Mouse (Mus musculus): ENCODE results near the gene Zfp292.
A peak's percentile ranks its signal among the peaks of the same experiment; 100 is the strongest.
"Not testable (repeated sequence)": the region's sequence is repeated elsewhere in the genome, so short reads cannot be mapped to it uniquely, and the experiment has no call there.

Gene Zfp292

GRCm38 (mm10) chr4:34882818-34883217, at the start of gene Zfp292:
Gene Zfp292 (minus strand): TSS chr4:34882960.
- peak; percentile 94 for DNase-seq (ENCODE audit: low read depth)

- not testable (repeated sequence) for DNase-seq (ENCODE audit: low read depth)
Observed at GRCm38 (mm10) chr4:34928386-34928785, 45.6 kb upstream of the Zfp292 start.

- peak; percentile 77 for DNase-seq (ENCODE audit: low read depth)
Observed at GRCm38 (mm10) chr4:34922177-34922870, 39.6 kb upstream of the Zfp292 start.

GRCm38 (mm10) chr4:34917400-34917799, 34.6 kb upstream of the Zfp292 start:
- no peak for DNase-seq (ENCODE audit: low read depth)

DNA sequence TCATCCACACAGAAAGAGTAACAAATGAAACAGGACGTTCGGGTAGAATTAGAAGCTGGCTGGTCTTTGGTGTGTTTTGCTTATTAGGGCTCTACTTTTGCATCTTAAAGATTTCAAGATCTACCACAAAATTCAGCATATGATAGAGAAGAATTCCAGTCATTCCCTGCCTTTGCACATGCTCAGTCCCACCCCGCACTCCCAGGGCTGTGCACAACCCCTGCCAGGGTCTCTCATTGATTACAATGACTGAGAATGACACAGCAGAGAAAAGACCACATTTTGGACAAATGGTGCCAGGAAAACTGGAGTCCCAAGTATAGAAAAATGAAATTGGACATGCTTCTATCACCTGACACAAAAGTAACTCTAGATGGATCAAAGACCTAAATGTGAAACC, 29.4 kb upstream of the Zfp292 start:
- no peak for DNase-seq (ENCODE audit: low read depth)

DNA sequence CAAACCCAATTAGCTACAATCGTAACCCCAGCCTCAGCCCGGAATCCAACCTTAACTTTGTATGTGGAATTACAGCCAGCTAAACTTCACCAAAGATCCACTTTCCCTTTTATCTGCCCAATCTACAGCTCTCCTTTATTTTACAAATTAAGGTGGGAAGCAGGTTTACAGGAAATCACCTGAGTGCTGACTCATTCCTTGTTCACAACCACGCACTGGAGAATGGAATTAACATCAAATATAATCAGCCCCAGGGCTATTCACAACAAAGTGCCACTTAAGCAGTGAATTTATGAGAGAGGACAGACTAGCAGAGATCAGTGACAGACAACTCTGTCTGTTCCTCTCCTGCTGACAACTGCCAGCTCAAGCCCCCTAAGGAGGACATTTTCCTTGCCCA, 28.6 kb upstream of the Zfp292 start:
- DNase-seq (ENCODE audit: low read depth) = no peak

DNA sequence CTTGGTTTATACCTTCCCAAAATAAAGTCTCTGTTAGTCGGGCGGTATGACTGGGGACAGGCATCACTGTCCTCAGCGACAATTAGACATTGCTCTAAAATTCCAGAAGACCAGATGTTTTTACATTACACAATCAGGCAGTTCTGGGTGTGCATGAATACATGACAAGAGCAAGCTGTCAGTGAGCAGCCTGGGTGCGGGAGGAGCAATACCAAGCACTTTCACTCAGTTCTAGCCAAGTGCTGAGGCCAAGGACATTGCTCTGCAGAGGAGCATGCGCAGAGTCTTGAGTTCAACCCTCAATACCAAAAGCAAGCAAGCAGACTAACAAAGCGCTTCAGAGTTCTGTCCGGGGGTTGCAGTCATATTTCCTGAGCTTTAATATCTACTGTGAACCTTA, 25.4 kb upstream of the Zfp292 start:
- DNase-seq (ENCODE audit: low read depth) = no peak

DNA sequence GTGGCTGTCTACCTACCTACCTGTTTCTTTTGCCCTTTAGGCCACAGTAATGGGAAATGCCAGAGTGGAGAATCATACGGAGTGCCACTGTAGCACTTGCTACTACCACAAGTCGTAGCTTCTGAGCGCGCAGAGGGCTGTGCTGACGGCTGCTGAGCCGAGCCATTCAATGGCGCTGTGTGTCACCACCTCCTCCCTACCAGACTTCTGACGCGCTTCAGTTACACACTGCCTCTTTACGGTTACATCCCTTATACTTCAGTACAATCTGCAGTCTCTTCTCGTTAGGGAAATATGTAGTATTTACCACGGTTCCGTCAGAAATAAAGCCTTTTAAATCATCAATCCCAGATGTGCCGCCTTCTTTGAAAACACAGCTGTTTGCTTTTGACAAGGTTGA, 24.3 kb upstream of the Zfp292 start:
- no peak for DNase-seq (ENCODE audit: low read depth)

DNA sequence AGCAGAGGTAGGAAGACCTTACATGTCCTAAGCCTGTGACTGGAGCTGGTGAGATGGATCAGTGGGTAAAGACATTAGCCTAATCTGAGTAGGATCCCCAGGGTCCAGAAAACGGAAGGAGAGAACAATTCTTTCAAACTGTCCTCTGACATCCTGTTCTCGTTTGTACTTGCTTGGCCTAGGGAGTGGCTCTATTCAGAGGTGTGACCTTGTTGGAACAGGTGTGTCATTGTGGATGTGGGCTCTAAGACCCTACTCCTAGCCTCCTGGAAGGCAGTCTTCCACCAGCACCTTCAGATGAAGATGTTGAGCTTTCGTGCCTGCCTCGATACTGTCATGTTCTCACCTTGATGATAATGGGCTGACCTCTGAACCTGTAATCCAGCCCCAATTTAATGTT, 23.4 kb upstream of the Zfp292 start:
- DNase-seq (ENCODE audit: low read depth) = no peak

- DNase-seq (ENCODE audit: low read depth) = peak; percentile 28
Observed at GRCm38 (mm10) chr4:34905396-34905795, 22.6 kb upstream of the Zfp292 start.

GRCm38 (mm10) chr4:34901582-34901981, 18.8 kb upstream of the Zfp292 start:
- DNase-seq (ENCODE audit: low read depth) = not testable (repeated sequence)

- no peak for DNase-seq (ENCODE audit: low read depth)
Observed at GRCm38 (mm10) chr4:34901166-34901565, 18.4 kb upstream of the Zfp292 start.

- DNase-seq (ENCODE audit: low read depth) = peak; percentile 2
Observed at GRCm38 (mm10) chr4:34900155-34900554, 17.4 kb upstream of the Zfp292 start.

DNA sequence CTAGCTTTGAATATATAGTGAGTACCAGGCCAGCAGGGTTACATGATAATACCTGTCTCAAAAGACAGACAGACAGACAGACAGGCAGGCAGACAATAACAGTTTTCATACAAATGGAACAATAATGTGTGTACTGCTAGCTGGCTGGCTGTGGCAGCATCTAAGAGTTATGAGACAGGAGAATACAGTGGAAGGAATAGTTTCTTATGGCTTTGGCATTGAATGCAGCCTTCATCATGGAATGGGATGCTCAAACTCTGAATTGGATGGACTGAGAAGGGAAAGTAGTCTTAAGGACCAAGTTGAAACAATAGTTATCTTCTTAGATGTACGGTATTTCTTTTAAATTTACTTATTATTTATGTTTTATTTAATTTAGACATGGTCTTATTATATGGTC, 16.6 kb upstream of the Zfp292 start:
- DNase-seq (ENCODE audit: low read depth) = no peak

- DNase-seq (ENCODE audit: low read depth) = no peak
Observed at GRCm38 (mm10) chr4:34898497-34898896, 15.7 kb upstream of the Zfp292 start.

GRCm38 (mm10) chr4:34893479-34893878, 10.7 kb upstream of the Zfp292 start, which contains the start of gene Cga:
Gene Cga (plus strand): TSS chr4:34893779.
- no peak for DNase-seq (ENCODE audit: low read depth)

- DNase-seq (ENCODE audit: low read depth) = no peak
Observed at GRCm38 (mm10) chr4:34889812-34890185, 7.0 kb upstream of the Zfp292 start.

GRCm38 (mm10) chr4:34889101-34889811, 6.5 kb upstream of the Zfp292 start:
- no peak for DNase-seq (ENCODE audit: low read depth)

DNA sequence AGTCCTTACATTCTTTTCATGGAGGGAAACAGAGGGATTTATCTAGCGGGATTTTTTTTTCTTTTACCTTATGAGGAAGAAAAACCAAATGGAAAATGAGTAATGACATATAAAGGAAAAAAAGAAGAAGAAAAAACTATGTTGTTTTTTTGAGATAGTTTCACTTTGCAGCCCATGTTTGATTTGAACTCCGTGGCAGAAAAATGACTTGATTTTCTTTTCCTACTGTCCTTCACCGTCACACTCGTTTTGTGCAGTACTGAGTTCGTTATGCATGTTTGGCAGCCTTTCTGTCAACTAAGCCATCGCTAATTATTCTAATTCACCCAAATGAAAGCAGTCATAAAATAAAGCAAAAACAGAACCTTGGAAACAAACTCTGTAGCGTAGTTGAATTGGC, 4.5 kb upstream of the Zfp292 start:
- peak; percentile 1 for DNase-seq (ENCODE audit: low read depth)

DNA sequence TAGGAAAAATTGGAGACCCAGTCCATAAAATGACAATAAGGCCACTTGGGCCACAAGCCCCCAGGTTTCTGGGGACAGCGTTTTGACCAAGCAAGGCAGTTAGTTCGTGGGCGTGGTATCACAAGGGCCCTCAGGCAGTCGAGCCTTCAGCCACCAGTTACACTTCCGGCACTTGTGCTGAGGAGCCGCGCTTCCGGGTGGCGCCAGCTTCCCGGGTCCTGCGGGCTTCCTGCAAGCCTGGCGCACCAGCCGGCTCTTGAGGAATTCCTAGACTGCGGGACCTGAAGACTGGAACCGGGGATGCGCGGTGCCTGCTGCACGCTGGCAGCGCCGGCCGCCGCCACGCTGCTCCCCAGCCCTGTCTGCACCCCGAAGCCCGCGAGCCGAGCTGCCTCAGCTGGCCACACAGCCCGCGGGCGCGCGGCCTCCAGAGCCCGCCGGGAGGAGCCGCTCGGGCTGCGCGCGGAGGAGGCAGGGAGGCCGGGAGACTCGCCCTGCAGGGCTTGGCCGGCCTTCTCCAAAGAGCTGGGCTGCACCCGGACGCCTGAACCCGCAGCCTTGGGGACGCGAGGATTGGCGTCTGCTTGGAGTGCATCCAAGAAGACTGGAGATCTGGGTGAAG, 3.8 kb upstream of the Zfp292 start:
- DNase-seq (ENCODE audit: low read depth) = peak; percentile 83

DNA sequence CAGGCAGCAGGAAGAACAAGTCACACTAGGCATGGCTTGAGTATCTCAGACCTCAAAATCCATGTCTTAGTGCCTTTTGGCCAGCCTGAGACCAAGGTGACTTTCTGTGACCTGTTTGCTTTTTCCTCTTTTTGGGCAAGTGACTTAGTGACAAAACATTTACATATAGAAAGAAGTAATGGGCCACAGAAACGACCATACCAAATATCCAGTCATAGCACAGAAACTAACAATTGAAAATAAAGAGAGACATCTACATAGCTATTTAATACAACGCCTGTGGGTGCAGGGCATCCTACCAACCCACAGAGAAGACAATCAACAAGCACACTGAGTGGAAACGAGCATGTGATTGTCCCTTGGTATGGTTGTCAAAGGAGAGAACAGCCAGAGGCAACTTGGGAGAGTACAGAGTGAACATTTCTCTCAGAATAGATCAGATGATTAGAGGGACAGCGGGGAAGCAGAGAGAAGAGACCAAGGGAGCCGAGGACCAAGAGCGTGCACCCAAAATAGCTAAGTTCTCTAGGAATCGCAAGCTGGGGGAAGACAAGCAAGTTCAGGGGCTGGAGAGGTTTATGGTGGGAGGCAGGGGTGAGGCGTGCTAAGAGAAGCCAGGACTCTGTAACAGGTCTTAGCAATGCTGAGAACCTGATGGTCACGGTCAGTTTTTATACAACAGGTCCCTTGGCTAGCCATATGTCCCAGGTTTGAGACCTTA, 3.0 kb upstream of the Zfp292 start:
- no peak for DNase-seq (ENCODE audit: low read depth)

DNA sequence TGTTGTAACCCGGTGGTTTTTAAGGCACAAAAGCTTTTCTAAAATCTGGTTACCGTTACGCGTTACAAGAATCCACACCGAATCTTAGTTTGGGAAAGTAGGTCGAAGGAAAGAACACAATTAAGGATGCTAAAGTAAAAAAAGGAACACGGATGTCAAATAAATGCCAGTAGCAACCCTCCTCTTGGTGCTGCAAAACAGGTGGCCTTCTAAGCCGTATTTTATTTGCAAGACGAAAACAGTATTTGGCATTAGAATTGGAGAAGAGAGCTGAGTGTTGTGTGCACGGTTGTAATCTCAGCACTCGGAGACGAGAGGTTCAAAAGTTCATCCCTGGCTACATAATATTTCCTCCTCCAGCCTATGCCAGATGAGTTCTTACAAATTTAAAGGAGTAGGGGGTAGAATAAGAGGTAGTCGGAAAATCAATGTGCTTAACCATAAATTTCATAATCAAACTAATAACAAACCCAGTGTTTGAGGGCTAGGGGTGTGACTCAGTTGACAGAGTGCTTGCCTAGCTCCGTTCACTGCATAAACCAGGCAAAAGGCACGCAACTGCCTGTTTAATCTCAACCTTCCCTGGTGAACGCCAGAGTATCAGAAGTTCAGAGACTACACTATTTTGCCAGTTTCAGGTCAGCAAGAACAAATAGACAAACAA, 738 bp upstream of the Zfp292 start:
- peak; percentile 8 for DNase-seq (ENCODE audit: low read depth)

Measured in NIH3T3 (cell line).